Mouse (Mus musculus): ENCODE results near the gene Tle3.

DNA sequence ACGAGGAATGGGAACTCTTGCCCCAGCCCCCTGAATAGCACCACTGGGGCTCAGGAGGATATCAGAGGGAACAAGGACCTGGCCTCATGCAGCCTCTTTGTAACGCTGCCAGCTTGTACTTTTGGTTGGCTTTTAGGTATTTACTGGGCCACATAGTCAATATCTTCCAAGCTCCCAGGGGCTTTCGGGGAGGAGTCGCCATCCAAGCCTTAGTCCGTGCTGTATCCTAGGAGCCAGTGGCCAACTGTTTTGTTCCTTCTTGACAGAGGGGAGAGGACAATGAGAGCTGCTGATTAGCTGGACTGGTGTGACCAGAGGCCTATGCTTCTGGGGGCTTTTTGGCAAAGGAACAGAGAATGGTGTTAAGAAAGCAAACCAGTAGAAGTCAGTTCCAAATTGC is 30.6 kb downstream of the Tle3 start:
- no peak for TF ChIP-seq CTCF (IDR thresholded peaks at IDR 0.05; ENCODE audit: low read depth)
- TF ChIP-seq EP300 (IDR thresholded peaks at IDR 0.05; ENCODE audit: low read depth): no peak

Data from liver, postnatal 0 days (tissue).